Mouse (Mus musculus): ENCODE measurements around the gene Tmem104.

DNA sequence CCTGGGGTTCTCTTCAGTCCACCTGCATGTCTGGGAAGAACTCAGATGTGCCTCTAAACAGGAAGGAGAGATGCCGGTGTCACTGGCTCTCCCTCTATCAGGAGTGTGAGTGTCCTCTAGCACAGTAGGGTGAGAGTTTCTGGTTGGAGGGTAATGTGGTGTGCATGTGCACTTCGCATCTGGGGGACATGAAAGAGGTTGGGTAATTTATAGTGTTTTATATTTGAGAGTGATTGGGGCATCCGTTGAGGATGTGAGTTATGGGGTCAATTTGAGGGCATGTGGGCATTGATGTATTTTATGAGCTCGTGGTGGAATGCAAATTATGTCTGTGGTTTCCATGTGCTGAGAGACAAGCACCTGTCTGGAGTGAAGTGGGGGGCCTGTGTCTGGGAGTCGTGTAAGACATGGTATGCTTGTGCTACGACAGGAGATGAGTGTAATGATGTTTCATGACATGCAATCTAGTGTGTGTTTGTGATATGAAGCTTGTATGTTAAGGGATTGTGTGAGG is 36.5 kb upstream of the Tmem104 start:
- no peak for TF ChIP-seq CTCF (IDR thresholded peaks at IDR 0.05; ENCODE audit: borderline replicate concordance, control insufficient read depth, extremely low read depth, insufficient read depth, low read length, poor library complexity)
- no peak for TF ChIP-seq POLR2A (IDR thresholded peaks at IDR 0.05; ENCODE audit: control insufficient read depth, extremely low read depth, insufficient read depth, low read length, poor library complexity)

Measured in thymus, adult 2 months (tissue).